Mouse (Mus musculus) heart, postnatal 0 days (tissue): ENCODE data around the gene Tars2. TPM values are rescaled to one million over a fixed set of nuclear protein-coding genes. Genes with fewer than 3 reads are reported as not detected.

ENCODE experiments used
- ATAC-seq: fragments of 200-750 bp; cut with Nextera tagmentation; 2 replicates; pipeline ENCODE4 v1.8.0; 2017; ENCODE audit warnings: low read depth, moderate number of reproducible peaks, moderate library complexity; ENCODE audit not compliant: insufficient read depth
- DNase-seq: peaks from one replicate; pipeline ENCODE4 v3.0.0-alpha.2; 2016; ENCODE audit warnings: low spot score
- H3K27ac ChIP-seq: fragments of 300-500 bp; sonication (generic); 2 replicates; pipeline ENCODE4 v1.5.1; 2014; ENCODE audit warnings: low read depth, mild to moderate bottlenecking
- H3K27me3 ChIP-seq: fragments of 300-500 bp; sonication (generic); 2 replicates; pipeline ENCODE4 v1.6.1; 2014; ENCODE audit warnings: low read length, mixed read lengths; ENCODE audit not compliant: control insufficient read depth, insufficient read depth
- H3K36me3 ChIP-seq: fragments of 300-500 bp; sonication (generic); replicated peaks from 2 replicates; pipeline ENCODE4 v1.6.1; 2014; ENCODE audit warnings: low read length, mixed read lengths; ENCODE audit not compliant: control insufficient read depth, insufficient read depth
- H3K4me1 ChIP-seq: fragments of 300-500 bp; sonication (generic); 2 replicates; pipeline ENCODE4 v1.6.1; 2014; ENCODE audit warnings: antibody characterized with exemption; ENCODE audit not compliant: control insufficient read depth, insufficient read depth
- H3K4me2 ChIP-seq: fragments of 300-500 bp; sonication (generic); 2 replicates; pipeline ENCODE4 v1.6.1; 2014; ENCODE audit warnings: low read depth, mild to moderate bottlenecking, low read length, moderate library complexity
- H3K4me3 ChIP-seq: fragments of 300-500 bp; sonication (generic); 2 replicates; pipeline ENCODE4 v1.5.1; 2014; ENCODE audit warnings: low read depth, low read length
- H3K9ac ChIP-seq: fragments of 300-500 bp; sonication (generic); replicated peaks from 2 replicates; pipeline ENCODE4 v1.6.1; 2014; ENCODE audit warnings: low read depth, low read length, mixed read lengths
- H3K9me3 ChIP-seq: fragments of 300-500 bp; sonication (generic); replicated peaks from 2 replicates; pipeline ENCODE4 v1.6.1; 2016; ENCODE audit warnings: low read length; ENCODE audit not compliant: control insufficient read depth
- CTCF ChIP-seq: IDR thresholded peaks from 2 replicates; pipeline ENCODE4 v1.5.1; 2016; ENCODE audit warnings: antibody characterized with exemption, control low read depth, low read depth
- EP300 ChIP-seq: IDR thresholded peaks from 2 replicates; pipeline ENCODE4 v1.6.1; 2016; ENCODE audit warnings: antibody characterized with exemption, low read depth
- WGBS: fragments of 180-500 bp; shearing (Covaris S2); extraction: QIAGEN DNeasy Blood & Tissue Kit; methylation state at CpG from one replicate; pipeline ENCODE4 v1.1.7; 2014; 5-methylcytosine and 5-hydroxymethylcytosine counted together
- polyA plus RNA-seq: library from polyadenylated mRNA; unstranded; fragments of >200 nt; fragmentation: Nextera tagmentation; extraction: Ambion mirVana; gene quantifications from 2 replicates; pipeline ENCODE4 v1.2.1, GENCODE M21; 2015
- total RNA-seq: library from RNA; depleted of rRNA; stranded (reverse); fragments of >200 nt; gene quantifications from 2 replicates; pipeline ENCODE4 v1.2.3, GENCODE M21; 2014; ENCODE audit warnings: low replicate concordance

Gene Tars2
- total and polyA plus RNA-seq, 2 experiments from 2014 or later: 30.0 to 43.5 TPM

- 61% methylated on average over 6 of the region's 6 CpGs for WGBS
- H3K27ac ChIP-seq: peak overlapping the region; percentile 30; the same call in 1 of the 2 replicates
- H3K9ac ChIP-seq: no peak overlapping the region
- peaks cover 8% of the 10 kb centered on the region; the same call in 1 of the 2 replicates for H3K4me1 ChIP-seq
- H3K27me3 ChIP-seq: no peaks in the 10 kb centered on the region
- H3K4me3 ChIP-seq: no peak overlapping the region
- DNase-seq (peak; percentile 20), ATAC-seq (no peak)
- H3K9me3 ChIP-seq: no peaks in the 10 kb centered on the region
- peak; percentile 21; the same call in 1 of the 2 replicates for TF ChIP-seq CTCF
- no peak for TF ChIP-seq EP300
- no peak overlapping the region for H3K4me2 ChIP-seq
- peaks cover 34% of the 10 kb centered on the region for H3K36me3 ChIP-seq
Measured at GRCm38 (mm10) chr3:95762961-95763360, 3.0 kb upstream of the Tars2 start.

- Histone ChIP-seq H3K27ac (no peak overlapping the region), H3K27me3 (no peaks in the 10 kb centered on the region), H3K9ac (no peak overlapping the region), H3K4me2 (no peak overlapping the region), H3K4me1 (peaks cover 8% of the 10 kb centered on the region; the same call in 1 of the 2 replicates), H3K4me3 (no peak overlapping the region), H3K9me3 (no peaks in the 10 kb centered on the region), H3K36me3 (peaks cover 26% of the 10 kb centered on the region)
- ATAC-seq (no peak), DNase-seq (no peak)
- TF ChIP-seq CTCF (no peak), EP300 (no peak)
- WGBS: 77% methylated on average over 4 of the region's 4 CpGs
Measured at GRCm38 (mm10) chr3:95761771-95762170, 1.8 kb upstream of the Tars2 start.

- no peak overlapping the region for H3K4me3 ChIP-seq
- no peaks in the 10 kb centered on the region for H3K27me3 ChIP-seq
- peaks cover 21% of the 10 kb centered on the region for H3K36me3 ChIP-seq
- H3K27ac ChIP-seq: no peak overlapping the region
- H3K9ac ChIP-seq: no peak overlapping the region
- TF ChIP-seq CTCF (no peak), EP300 (no peak)
- H3K9me3 ChIP-seq: no peaks in the 10 kb centered on the region
- no peak for ATAC-seq
- peaks cover 8% of the 10 kb centered on the region; the same call in 1 of the 2 replicates for H3K4me1 ChIP-seq
- no peak for DNase-seq
- H3K4me2 ChIP-seq: no peak overlapping the region
Measured at GRCm38 (mm10) chr3:95760656-95761055, 650 bp upstream of the Tars2 start.

- Histone ChIP-seq H3K4me3 (no peak overlapping the region), H3K9me3 (no peaks in the 10 kb centered on the region), H3K9ac (no peak overlapping the region), H3K27me3 (no peaks in the 10 kb centered on the region), H3K4me2 (no peak overlapping the region), H3K36me3 (0 out of 2 replicates have a peak, but pooled peaks cover under 1% of the 10 kb centered on the region), H3K27ac (no peak overlapping the region), H3K4me1 (peaks cover 8% of the 10 kb centered on the region; the same call in 1 of the 2 replicates)
- ATAC-seq (no peak), DNase-seq (no peak)
- TF ChIP-seq EP300 (no peak), CTCF (no peak)
- 43% methylated on average over 9 of the region's 9 CpGs for WGBS
Measured at GRCm38 (mm10) chr3:95758467-95759218, 1.4 kb downstream of the Tars2 start.

GRCm38 (mm10) chr3:95756808-95757207, 3.2 kb downstream of the Tars2 start:
- Histone ChIP-seq H3K9me3 (no peaks in the 10 kb centered on the region), H3K9ac (no peak overlapping the region), H3K27ac (no peak overlapping the region), H3K27me3 (no peaks in the 10 kb centered on the region), H3K4me1 (peaks cover 8% of the 10 kb centered on the region; the same call in 1 of the 2 replicates), H3K4me3 (no peak overlapping the region), H3K4me2 (no peak overlapping the region), H3K36me3 (peaks cover 14% of the 10 kb centered on the region; the same call in 1 of the 2 replicates)
- WGBS: 78% methylated on average over 2 of the region's 2 CpGs
- no peak for ATAC-seq
- no peak for TF ChIP-seq EP300
- TF ChIP-seq CTCF: no peak
- no peak for DNase-seq
